Mouse (Mus musculus): Measurements from ENCODE around the gene Ergic1.

DNA sequence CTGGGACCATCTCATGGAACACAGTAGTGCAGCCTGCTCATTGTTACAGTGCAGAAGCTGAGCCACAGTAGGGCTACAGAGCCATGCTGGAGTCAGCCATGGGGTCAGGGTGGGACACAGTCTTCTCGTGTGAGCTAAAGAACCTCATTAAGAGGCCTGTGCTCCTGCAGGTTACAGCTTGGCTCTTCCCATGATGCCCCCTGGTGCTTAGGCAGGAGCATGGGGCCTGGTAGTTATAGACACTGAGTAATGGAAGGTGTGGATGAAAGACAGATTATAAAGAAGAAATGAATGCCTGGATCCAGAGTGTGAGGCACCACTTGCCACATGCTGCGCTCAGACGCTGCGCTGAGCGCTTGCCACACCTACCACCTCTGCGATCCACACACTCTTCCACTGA, 67.2 kb downstream of the Ergic1 start:
- TF ChIP-seq CTCF (IDR thresholded peaks at IDR 0.05; ENCODE audit: borderline replicate concordance, control insufficient read depth, extremely low read depth, insufficient read depth, low read length, poor library complexity) (no peak), POLR2A (IDR thresholded peaks at IDR 0.05; ENCODE audit: control insufficient read depth, extremely low read depth, insufficient read depth, low read length, poor library complexity) (no peak)

Measured in thymus, adult 2 months (tissue).